Mouse (Mus musculus) thymus, postnatal 25 days (tissue): ENCODE measurements around the gene Atp2b4.

ENCODE experiments used
- DNase-seq: peaks from one replicate; pipeline ENCODE4 v3.0.0; 2022

Gene Atp2b4

DNA sequence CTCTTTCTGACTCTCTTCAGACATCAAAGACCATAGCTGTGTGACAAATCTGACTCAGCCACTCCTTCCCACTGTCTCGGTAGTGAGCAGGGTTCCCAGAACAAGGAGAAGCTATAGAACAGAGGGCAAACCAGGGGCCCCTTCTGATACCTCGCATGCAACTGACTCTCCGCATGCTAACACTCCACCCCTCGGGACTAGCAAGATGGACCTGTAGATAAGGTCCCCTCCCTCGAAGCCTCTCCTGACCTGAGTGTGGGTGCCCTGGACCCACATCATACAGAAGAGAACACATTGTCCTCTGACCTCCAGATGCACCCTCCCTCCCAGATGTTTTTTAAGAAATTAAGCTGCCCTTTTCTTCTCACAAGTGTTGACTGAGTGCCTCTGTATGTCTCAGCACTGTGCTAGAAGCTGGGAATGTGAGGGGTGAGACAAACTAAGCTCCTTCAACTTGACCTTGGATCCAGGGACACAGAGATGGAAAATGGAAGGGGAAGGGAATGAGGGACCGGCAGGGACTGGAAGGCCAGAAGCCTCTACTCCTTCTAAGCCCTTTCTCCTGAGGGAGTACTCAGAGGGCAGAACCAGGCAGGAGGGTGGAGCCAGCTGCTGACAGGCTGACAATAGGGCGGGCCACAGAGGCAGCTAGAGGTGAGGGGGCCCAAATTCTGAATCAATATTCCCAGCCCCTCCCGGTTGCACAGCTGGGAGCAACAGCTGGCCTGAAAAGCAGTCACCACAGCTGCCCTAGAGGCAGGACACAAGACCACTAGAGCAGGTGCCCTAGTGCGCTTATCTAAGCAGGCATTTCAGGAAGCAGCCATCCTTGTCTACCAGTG, 2.6 kb downstream of the Atp2b4 start:
- DNase-seq = no peak

DNA sequence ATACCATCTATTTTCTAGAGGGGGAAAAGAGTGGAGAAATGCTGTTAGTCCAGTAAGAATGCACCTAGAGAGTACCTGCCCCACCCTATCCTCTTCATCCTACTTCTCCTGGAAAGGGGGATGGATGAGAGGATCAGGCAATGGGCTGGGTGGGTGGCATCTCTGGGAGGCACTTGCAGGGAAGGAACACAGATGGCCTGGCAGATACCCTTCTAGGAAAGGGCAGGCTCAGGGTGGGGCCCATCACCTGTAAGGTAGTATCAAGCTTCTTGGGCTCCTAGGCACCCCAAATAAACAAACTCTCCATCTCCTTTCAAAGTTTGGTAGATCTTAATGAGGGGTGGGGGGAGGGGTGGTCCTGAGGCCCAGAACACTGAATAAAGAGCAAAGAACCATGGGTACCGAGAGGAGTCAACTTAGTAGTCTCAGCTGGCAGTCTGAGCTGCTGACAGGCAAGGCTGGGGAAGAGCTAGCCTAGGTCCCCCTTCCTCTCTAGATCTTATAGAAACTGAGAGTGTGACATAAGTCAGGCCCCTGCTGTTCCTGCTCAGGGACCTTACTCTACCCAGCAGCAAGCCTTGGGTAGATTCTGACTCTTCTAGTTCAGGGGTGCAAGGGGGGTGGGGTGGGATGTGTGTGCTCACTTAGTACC, 3.4 kb downstream of the Atp2b4 start:
- DNase-seq = no peak

DNA sequence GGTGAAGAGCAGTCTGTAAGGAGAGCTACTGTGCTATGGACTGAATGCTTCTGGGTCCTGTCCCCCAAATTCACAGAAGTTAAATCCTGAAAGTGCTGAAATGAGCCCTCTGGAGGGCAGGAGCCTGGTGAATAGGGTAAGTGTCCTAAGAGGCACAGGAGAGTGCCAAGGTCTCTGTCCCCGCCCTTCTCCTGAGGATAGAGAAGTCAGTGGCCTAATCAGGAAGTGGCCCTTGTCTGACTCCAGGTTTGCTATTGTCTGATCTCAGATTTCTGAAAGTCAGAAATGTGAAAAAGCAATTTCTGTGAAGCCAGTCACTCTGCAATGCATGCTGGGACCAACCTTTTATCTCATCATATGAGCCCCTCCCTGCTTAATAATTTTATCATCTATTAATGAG, 7.2 kb downstream of the Atp2b4 start:
- no peak for DNase-seq

DNA sequence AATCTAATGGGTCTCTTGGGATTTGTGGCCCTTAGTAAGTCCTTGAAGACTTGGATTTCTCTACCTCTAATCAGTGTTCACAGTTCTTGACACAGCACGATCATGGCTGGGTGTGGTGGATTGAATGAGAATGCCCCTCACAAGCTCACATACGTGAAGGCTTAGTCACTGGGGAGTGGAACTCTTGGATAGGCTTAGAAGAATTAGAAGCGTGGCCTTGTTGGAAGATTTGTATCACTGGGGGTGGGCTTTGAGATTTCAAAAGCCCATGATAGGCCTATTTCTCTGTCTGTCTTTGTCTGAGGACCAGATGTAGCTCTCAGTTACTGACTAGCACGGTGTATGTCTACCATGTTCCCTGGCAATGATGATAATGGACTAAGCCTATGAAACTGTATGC, 10.8 kb downstream of the Atp2b4 start:
- no peak for DNase-seq

DNA sequence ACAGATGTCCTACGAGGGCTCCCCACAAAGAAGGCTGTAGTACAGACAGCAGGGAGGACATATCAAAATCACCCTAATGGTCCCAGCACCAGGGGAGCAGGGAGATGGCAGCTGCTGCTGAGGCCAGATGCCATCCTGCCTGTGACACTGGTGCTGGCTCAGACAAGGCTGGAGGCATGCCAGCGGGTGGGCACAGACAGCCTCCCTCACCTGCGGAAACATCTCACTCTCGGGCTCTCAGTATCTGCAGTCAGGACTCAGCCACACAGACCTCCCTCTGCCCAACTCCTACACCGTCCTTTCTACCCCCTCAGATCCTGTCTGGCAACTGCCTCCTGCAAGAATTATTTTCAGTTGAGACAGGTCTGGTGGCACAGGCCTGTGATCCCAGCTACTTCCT, 12.0 kb downstream of the Atp2b4 start:
- no peak for DNase-seq

DNA sequence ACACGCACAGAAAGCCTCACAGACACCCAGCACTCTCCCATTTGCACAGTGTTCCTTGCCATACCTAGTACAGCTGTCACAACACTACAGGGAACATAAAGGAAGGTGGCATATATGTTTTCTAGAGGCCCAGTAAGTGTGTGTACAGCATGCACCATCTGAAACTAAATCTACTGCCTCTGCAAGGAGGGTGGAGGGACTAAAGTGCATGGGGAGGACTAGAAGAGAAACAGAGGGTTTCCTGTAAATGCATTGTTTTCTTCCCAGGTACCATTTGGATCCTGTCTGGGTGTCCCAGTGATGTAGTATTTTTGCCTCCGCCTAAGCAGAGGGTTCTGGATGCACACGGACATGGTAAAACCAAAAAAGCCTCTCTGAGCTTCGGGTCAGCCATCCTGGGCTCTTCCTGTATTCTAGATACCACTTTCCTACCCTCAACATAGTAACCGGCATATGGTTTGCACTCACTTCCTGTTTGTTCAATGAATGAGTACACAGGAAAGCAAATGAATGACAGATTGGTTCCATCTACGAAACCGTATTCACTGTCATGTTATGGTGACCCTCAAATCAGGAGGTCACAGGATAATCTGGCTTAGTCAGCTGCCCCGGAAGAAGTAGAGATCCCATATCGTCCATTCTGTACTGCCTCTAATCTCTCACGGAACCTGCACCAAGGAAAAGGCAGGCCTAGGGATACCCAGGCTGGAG, 13.2 kb downstream of the Atp2b4 start:
- no peak for DNase-seq

DNA sequence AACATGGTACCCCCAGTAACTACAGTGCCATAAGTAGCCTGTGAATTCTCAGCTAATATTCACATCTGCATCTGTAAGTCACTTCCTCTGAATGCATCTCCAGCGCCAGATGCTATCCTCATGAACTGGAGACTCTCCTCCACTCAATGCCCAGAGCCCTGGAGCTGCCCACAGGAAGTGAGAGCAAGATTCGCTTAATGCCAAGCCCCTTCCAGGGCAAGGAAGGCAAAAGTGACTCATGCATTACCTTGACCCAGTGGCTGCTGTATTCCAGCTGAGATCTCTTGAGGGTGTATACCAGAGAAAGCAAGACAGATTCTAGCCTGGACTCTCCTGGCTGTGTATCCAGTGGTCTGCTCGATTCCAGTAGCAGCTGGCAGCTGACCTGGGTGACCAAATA, 16.2 kb downstream of the Atp2b4 start:
- no peak for DNase-seq

DNA sequence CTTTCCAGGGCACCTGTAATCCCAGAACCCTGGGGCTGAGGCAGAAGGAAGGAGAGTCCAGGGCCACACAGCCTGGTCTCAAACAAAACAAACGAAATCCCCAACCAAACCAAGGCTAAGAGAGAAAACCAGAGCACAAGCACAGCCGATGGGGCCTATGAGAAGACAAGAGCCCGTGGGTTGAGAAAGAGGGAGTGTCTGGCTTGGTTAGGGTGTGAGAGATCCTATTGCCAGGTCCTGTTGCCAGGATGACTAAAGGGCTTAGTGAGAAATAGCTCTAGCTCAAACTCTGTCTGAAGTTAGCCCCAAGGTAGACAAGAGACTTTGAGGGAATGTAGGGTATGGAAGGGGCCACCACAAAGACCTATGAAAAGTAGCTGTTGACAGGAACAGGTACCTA, 19.3 kb downstream of the Atp2b4 start:
- DNase-seq = no peak

DNA sequence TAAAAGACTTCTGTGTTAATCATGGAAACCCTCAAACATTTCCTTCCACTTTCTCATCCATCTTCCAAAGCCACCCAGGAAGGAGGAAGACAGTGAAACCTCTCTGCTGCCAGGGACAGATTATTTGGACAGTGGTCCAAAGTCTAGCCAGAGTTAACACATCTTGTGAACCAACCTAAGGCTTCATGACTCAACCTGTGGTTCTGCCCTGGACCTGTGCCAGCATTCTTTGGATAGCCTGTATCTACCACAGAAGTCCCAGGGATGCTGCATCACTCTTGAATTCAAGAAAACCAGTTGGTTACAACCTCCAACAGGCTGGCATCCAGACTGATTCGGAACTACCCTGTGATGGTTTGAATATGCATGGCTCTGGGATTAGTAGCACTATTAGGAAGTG, 21.8 kb downstream of the Atp2b4 start:
- DNase-seq = no peak

DNA sequence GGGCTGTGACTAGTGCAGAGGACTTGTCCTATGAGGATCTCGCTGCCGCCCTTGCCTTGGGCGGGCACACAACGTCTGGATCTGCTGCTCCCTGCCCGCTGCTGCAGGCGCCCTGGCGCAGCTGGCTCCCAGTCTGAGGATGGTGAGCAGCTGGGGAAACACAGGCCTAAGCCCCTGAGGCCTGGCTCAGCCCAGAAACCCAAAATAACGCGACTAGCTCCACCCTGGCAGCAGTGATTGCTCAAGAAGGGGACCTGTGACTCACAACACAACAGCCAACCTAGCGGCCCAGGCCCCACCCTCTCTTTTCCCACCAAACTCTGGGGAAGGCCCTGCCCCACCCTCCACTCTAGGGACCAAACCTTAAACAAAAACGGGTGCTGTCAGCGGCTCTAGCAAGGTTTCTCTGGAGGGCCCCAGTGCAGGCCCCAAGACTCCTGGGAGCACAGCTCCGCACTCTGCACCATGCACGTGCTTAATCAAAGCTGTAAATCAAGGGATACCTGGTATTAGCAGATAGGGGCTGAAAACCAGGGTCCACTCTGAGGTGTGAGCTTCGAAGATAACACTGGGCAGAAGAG, 23.1 kb downstream of the Atp2b4 start:
- DNase-seq = no peak

DNA sequence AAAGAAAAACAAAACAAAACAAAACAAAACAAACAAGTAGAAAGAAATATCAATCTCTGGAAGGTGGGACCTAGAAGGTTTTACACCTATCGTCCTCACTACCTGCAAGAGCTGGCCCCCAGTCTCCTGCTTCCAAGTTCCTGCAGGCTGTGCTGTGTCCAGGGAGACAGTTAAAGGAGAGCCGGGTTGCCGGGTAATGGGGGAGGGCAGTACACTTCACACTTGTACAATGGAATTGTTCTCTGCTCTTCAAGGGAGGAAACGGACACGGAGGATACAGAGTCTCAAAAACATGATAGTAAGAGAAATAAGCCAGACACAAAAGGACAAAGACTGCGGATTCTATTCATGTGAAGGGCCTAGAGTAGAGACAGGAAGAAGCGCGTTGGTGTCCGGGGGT, 28.3 kb downstream of the Atp2b4 start:
- DNase-seq = no peak

DNA sequence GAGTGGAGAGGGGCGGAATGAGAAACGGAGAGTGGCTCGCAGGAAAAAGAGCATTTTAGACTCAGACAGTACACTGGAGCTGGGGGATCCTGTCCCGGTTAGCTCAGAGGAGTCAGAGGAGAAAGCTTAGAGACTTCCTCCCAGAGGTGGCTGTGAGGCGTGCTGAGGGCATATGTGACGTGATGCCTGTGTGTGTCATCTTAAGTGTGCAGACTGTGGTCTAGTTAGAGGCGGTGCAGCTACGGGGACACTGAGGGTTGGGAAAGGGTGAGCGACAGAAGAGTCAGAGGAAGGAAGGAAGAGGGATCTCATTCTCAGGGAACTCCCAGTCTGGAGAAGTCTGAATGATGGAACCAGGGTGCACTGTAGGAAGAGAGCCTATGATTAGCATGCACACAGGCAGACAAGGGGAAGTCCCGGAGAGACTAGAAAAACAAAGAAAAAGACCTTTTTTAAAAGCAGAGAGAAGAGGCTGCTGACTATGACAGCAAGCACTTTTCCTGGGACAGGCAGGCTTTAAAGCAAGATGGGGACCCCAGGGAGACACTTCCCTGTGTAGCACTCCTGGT, 28.9 kb downstream of the Atp2b4 start:
- DNase-seq = no peak

DNA sequence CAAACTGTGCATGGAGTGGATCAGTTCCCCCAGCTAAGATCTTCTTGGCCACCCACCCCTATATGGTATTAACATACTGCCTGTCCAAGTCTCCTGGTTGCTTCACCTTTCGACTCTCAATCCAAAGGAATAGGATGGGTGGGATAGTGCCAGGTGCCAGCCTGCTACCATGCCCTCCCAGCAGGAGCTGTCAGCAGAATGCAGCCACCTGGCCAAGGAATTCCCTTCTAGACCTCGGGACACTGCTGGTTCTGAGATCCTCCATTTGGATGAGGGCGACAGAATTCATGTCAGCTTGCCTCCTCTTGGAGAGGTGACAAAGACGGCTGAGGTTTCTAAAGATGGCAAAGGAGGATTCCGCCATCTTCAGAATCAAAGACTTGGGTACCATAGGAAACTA, 32.8 kb downstream of the Atp2b4 start:
- no peak for DNase-seq

DNA sequence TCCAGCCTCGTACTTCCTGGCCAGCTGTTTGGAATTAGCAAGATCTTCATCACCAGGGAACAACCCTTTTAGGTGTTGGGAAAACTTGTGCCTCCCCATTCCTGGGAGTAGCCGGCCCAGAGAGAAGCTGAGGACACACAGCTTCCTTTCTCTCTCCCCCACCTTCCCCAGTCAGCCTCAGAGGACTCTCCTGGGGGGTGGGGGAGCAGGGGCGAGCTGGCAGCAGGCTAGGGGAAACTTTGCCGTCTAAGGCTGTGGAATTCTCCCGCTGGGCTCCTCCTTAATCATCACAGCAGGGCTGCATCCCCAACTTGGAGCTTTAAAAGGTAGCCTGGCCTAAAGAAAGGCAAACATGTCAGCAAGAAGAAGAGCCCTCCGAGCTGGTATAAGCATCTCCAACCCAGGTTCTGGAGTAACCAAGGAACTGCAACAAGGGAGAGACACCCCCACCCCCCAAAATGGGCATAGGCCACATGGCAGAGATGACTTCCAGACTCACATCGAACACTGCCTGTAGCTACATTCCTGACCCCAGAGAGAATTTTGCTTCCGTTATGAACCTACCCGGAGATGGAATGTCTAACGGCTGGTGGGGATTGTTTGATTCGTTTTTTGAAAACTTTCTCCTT, 33.8 kb downstream of the Atp2b4 start:
- no peak for DNase-seq

DNA sequence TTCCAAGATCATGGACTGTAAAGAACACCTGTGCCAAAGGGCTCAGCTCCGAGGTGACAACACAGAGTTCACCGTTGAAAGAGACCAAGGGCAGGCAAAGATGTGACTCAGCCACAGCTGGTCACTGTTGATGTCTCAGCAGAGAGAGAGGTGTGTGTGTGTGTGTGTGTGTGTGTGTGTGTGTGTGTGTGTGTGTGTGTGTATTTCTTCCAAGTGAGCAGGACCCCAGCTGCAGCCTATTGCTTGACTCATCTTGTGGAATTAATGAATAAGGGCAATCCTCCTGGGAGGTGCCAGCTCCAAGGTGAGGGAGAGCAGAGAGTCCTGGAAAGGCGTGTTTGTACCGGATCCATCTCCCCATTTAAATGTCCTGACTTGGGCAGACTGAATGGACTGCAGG, 35.5 kb downstream of the Atp2b4 start:
- no peak for DNase-seq

DNA sequence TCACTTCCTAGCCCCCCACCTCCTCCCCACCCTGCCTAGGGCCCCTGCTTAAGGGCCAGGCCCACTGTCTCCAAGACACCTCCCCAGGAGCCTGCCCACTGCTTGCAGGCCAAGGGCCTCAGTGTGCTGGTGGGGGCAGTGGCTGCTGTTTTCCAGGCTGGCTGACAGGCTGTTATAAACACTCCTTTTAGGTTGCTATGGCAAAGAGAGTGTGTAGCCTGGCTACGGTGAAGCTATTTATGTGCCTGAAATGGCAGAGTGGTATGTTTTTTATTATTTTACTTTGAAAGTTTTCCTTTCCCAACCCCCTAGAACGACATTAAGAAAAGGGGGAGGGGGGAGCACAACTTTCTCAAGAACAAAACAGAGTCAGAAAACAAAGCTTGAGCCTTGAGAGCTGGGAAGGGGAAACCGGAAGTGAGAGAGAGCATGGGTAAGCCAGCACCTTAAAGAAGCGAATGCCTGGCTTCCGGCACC, 37.9 kb downstream of the Atp2b4 start:
- DNase-seq = no peak

DNA sequence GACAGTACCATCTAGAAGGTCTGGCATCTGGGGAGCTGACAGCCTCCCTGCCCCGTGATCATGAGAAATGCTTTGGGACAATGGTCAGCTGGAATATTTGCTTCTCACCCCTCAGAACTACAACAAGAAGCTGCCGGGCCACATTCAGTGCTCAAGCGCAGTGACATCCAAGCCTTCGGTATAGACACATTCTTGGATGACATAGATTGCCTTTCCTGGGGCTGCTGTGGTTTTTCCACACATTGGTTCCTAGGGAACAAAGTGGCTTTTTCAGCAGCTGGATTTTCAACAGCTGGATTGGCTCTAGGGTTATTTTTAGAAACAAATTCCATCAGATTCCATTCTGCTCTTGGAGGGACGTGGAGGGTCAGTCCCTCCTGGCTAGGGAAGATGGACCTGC, 39.6 kb downstream of the Atp2b4 start:
- no peak for DNase-seq

DNA sequence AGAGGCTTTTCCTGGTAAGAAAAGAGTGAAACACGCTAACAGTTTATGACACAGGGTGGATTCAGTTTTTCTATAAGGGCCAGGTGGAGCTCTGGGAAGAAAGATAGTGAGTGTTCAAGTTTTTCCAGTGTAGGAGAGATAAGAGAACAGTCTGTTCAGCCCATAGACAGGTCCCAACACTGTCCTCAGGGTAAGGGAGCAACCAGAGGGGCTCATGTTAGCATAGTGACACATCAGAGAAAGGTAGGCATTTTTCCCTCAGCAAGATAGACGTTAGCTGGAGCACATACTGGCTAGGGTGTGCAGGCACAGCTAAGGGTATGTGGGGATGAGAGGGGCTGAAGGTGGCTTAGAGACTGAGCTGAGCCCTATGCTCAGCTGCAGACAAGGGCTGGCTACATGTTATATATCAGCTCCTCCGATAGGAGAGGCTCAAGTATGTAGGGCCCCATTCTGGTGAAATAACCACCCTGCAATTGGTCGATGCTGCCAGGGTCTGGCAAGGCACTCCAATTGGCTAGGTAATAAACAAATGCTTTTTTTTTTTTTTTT, 46.4 kb downstream of the Atp2b4 start:
- DNase-seq = no peak

DNA sequence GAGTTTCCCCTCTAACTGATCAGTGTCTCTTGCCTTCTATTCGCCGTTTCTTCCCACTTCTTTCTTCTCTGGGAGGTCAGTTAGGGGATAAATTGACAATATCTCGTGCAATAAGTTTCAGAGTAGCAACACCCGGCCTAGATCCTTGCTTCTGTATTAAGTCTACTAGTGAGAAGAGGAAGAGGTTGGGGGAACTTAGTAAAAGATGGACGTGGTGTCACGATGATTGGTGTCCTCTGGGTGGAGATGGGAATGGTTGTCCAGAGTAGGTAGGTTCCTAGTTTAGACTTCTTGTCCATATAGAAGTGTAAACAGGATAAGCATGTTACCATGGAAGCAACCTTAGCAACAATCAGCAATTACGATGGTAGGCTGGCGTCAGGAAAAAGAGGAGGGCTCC, 47.5 kb downstream of the Atp2b4 start:
- no peak for DNase-seq

DNA sequence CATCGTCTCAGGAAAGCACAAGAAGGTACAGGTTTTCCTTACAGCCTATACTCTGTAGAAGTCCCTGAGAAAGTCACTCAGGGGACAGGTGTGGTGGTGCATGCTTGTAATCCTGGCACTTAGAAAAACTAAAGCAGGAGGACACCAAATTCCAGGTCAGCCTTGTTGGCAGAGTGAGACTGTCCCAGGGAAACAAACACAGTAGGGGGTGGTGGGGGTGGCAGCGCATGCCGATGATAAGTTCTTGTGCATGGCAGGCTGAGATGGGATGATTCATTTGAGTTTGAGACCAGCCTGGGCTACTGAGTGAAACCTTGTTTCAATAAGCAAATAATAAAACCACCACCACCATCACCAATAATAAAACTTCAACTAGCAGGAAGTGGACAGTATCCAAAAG, 49.2 kb downstream of the Atp2b4 start:
- DNase-seq = no peak

DNA sequence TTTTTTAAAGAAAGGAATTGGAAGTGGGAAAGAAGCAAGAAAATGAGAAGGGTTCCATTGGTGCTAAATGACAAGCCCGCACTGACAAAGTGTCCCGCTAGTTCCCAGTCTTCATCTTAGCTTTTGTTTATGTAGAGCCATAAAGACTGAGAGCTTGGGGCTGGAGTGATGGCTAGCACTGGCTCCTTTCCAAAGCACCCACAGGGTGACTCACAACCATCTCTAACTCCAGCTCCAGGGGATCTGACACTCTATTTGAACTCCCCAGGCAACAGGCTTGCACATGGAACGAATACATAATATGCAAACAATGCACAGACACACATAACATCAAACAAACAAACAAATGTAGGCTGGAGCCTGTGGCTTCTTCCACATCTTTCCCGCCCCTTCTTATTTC, 50.9 kb downstream of the Atp2b4 start:
- DNase-seq = no peak

DNA sequence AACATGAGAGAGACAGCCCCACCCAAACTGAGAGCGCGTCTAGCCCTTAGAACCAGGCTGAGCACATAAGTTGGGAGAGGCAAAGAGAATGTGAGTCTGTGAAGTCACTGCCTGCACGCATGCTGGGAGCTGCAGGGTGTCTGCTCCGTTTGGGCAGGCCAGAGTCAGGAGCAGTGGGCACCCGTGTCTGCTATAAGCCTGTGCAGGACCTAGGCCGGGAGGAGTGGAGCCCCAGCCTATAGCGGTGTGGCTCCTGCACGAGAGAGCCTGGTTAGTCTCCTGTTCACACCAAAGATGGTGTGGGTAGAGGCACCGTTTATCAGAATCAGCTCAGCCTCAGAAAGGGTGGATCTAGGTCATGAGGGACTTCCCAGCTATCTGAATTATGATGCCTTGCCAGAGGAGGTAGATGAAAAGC, 55.8 kb downstream of the Atp2b4 start:
- no peak for DNase-seq
